Mouse (Mus musculus): ENCODE results near the gene Slc22a12.

Gene Slc22a12

GRCm38 (mm10) chr19:6542367-6543034 is at the start of gene Slc22a12:
TSS of gene Slc22a12 (minus strand) at chr19:6543032.
- no peak for DNase-seq

GRCm38 (mm10) chr19:6572001-6572400 is 29.2 kb upstream of the Slc22a12 start:
- DNase-seq, result no peak

- no peak for DNase-seq
Observed at GRCm38 (mm10) chr19:6571476-6571875, 28.6 kb upstream of the Slc22a12 start.

GRCm38 (mm10) chr19:6569561-6569960 is 26.7 kb upstream of the Slc22a12 start:
- DNase-seq, result no peak

- no peak for DNase-seq
Observed at GRCm38 (mm10) chr19:6569021-6569420, 26.2 kb upstream of the Slc22a12 start.

- peak; percentile 71 for DNase-seq
Observed at GRCm38 (mm10) chr19:6566450-6566849, 23.6 kb upstream of the Slc22a12 start.

- no peak for DNase-seq
Observed at GRCm38 (mm10) chr19:6565136-6565535, 22.3 kb upstream of the Slc22a12 start.

- DNase-seq, result no peak
Observed at GRCm38 (mm10) chr19:6560246-6560815, 17.5 kb upstream of the Slc22a12 start.

- DNase-seq, result no peak
Observed at GRCm38 (mm10) chr19:6559576-6559975, 16.7 kb upstream of the Slc22a12 start.

- DNase-seq, result no peak
Observed at GRCm38 (mm10) chr19:6553819-6554582, 11.2 kb upstream of the Slc22a12 start.

GRCm38 (mm10) chr19:6553174-6553573 is 10.3 kb upstream of the Slc22a12 start:
- no peak for DNase-seq

GRCm38 (mm10) chr19:6552302-6553028 is 9.6 kb upstream of the Slc22a12 start:
- peak; percentile 54 for DNase-seq

GRCm38 (mm10) chr19:6551215-6551614 is 8.4 kb upstream of the Slc22a12 start:
- no peak for DNase-seq

GRCm38 (mm10) chr19:6549566-6549965 is 6.7 kb upstream of the Slc22a12 start:
- DNase-seq, result no peak

GRCm38 (mm10) chr19:6548431-6549410 is 5.9 kb upstream of the Slc22a12 start:
- DNase-seq, result peak; percentile 83

GRCm38 (mm10) chr19:6547801-6548200 is 5.0 kb upstream of the Slc22a12 start:
- no peak for DNase-seq

GRCm38 (mm10) chr19:6546096-6546495 is 3.3 kb upstream of the Slc22a12 start:
- no peak for DNase-seq

GRCm38 (mm10) chr19:6545481-6545880 is 2.6 kb upstream of the Slc22a12 start:
- DNase-seq, result no peak

- DNase-seq, result no peak
Observed at GRCm38 (mm10) chr19:6544712-6545111, 1.9 kb upstream of the Slc22a12 start.

- DNase-seq, result no peak
Observed at GRCm38 (mm10) chr19:6543518-6543917, 686 bp upstream of the Slc22a12 start.

- DNase-seq, result no peak
Observed at GRCm38 (mm10) chr19:6543035-6543383, 177 bp upstream of the Slc22a12 start.

- no peak for DNase-seq
Observed at GRCm38 (mm10) chr19:6541521-6541920, 1.3 kb downstream of the Slc22a12 start.

Measured in retina, postnatal 1 day (tissue).